Mouse (Mus musculus) CD8-positive naive resting alpha-beta T cell, adult 57 days (primary cell): ENCODE data around the gene Gm7271. TPM values are rescaled to one million over a fixed set of nuclear protein-coding genes. Genes with fewer than 3 reads are reported as not detected.

Experiments used
- total RNA-seq: library from RNA; stranded (reverse); gene quantifications from one replicate; pipeline ENCODE4 v1.2.4, GENCODE M21; 2023

The Gm7271 gene
- total RNA-seq = not detected

DNA sequence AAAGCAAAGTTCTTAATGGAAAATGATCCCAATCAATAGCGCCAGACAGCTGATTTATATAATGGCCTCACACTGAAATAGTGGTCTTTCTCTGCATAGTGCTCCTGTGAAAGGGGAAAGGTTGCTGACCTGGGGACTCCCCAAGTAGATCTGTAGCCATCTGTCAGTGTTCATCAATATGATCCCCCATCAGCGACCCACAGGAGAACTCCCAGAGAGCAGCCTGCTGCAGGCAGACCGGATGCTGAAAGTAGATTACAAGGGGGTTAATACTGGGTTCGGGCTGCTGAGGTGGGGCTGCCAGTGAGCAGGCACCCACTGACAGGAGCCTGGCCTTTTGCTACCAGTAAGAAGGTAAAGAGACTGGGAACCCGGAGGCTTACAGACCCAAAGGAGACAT lies at the start of gene Gm7271:
Gene Gm7271, plus strand, starts transcription at position 230 of the 400 bp plus-strand sequence.

DNA sequence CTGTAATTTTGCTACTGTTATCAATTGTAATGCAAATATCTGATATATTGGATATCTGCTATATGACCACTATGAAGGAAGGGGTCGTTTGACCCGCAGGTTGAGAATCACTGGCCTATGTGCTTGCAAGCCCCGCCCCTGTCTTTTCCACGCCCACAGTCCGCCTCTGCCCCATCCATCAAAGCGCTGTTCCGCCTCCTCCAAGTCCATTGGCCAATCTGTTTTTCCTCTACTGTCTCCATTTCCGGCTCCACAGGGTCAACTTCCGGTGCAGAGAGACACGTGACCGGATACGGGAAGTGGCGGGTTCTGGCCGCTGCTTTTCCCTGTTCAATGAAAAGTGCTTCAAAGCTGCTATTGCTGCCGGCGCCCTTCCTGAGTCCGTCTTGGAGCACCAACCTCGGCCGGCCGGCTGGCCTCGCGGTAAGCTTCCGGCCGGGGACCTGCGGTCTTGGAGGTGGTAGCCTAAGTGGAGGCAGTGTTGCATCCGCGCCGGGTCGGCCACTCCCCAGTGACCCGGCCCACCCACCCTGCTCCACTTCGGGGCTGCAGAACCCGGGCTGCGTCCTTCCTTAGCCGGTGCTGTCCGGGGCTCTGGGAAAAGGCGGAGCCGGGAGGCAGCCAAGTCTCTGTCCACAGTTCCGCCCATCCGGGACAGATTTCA lies 45.3 kb downstream of the Gm7271 start, which contains the start of gene Exoc1:
Gene Exoc1, plus strand, starts transcription at position 272 of the 664 bp plus-strand sequence.

Other genes starting within 250 kb of the Gm7271 start
- 23.0 TPM for gene Clock, start 179.2 kb upstream of the Gm7271 start, total RNA-seq
- not detected for gene Pdcl2, start 152.9 kb upstream of the Gm7271 start, total RNA-seq
- gene Nmu, start 120.3 kb upstream of the Gm7271 start, total RNA-seq = not detected
- gene Exoc1, start 45.3 kb downstream of the Gm7271 start, total RNA-seq = 63.2 TPM
- 19.6 TPM for gene Cep135, start 104.7 kb downstream of the Gm7271 start, total RNA-seq
- gene C530008M17Rik, start 172.5 kb downstream of the Gm7271 start, total RNA-seq = 1.1 TPM